Mouse (Mus musculus) limb, embryonic 14.5 days (tissue): ENCODE results near the gene Cfap299. TPM values are rescaled to one million over a fixed set of nuclear protein-coding genes. Genes with fewer than 3 reads are reported as not detected.

Experiments used
- ATAC-seq: fragments of 200-750 bp; cut with Nextera tagmentation; 2 replicates; pipeline ENCODE4 v1.8.0; 2017; ENCODE audit warnings: low read depth, moderate number of reproducible peaks, moderate TSS enrichment; ENCODE audit not compliant: low FRiP score
- DNase-seq: peaks from one replicate; pipeline ENCODE4 v3.0.0-alpha.2; 2015; ENCODE audit warnings: low spot score
- H3K27ac ChIP-seq: fragments of 300-500 bp; sonication (generic); replicated peaks from 2 replicates; pipeline ENCODE4 v1.5.1; 2014; ENCODE audit warnings: low read depth, mild to moderate bottlenecking, low read length, moderate library complexity, mixed read lengths
- H3K27me3 ChIP-seq: fragments of 300-500 bp; sonication (generic); 2 replicates; pipeline ENCODE4 v1.6.1; 2014; ENCODE audit warnings: low read length, mixed read lengths; ENCODE audit not compliant: control insufficient read depth, insufficient read depth
- H3K36me3 ChIP-seq: fragments of 300-500 bp; sonication (generic); 2 replicates; pipeline ENCODE4 v1.6.1; 2014; ENCODE audit warnings: mild to moderate bottlenecking, low read length, moderate library complexity, mixed read lengths; ENCODE audit not compliant: control insufficient read depth, insufficient read depth
- H3K4me1 ChIP-seq: fragments of 300-500 bp; sonication (generic); 2 replicates; pipeline ENCODE4 v1.6.1; 2014; ENCODE audit warnings: antibody characterized with exemption, low read length, mixed read lengths; ENCODE audit not compliant: control insufficient read depth, insufficient read depth
- H3K4me2 ChIP-seq: fragments of 300-500 bp; sonication (generic); replicated peaks from 2 replicates; pipeline ENCODE4 v1.6.1; 2014; ENCODE audit warnings: low read depth, mild to moderate bottlenecking, low read length, moderate library complexity; ENCODE audit not compliant: severe bottlenecking
- H3K4me3 ChIP-seq: fragments of 300-500 bp; sonication (generic); replicated peaks from 2 replicates; pipeline ENCODE4 v1.5.1; 2014; ENCODE audit warnings: low read length
- H3K9ac ChIP-seq: fragments of 300-500 bp; sonication (generic); 2 replicates; pipeline ENCODE4 v1.6.1; 2014; ENCODE audit warnings: mild to moderate bottlenecking, low read depth, low read length, moderate library complexity; ENCODE audit not compliant: severe bottlenecking
- H3K9me3 ChIP-seq: fragments of 300-500 bp; sonication (generic); 2 replicates; pipeline ENCODE4 v1.6.1; 2016; ENCODE audit warnings: low read length; ENCODE audit not compliant: control insufficient read depth
- POLR2A ChIP-seq: fragments of 200-500 bp; IDR thresholded peaks from 2 replicates; pipeline ENCODE4 v1.8.0; 2012; ENCODE audit warnings: inconsistent platforms, mild to moderate bottlenecking, moderate library complexity, borderline replicate concordance; ENCODE audit not compliant: insufficient read depth, insufficient read length; ENCODE audit errors: extremely low read depth
- WGBS: fragments of 180-500 bp; shearing (Covaris S2); extraction: QIAGEN DNeasy Blood & Tissue Kit; methylation state at CpG from one replicate; pipeline ENCODE4 v1.1.7; 2014; 5-methylcytosine and 5-hydroxymethylcytosine counted together
- polyA plus RNA-seq, 2 experiments: library from polyadenylated mRNA; depleted of rRNA in 1 of 2; stranded (reverse) in 1 of 2; unstranded in 1 of 2; fragments of >200 nt; fragmentation: Nextera tagmentation in 1 of 2; extraction: Ambion mirVana in 1 of 2; gene quantifications; 2 replicates each; pipeline versions ENCODE4 v1.2.1 to v1.2.3; 2012 to 2014

Gene Cfap299
- polyA plus RNA-seq, 2 experiments, result 0.15 to 0.74 TPM

GRCm38 (mm10) chr5:98363428-98363827 is 34.3 kb downstream of the Cfap299 start:
- TF ChIP-seq POLR2A, result no peak
- ATAC-seq (no peak), DNase-seq (no peak)
- no peak overlapping the region for H3K27ac ChIP-seq
- H3K9ac ChIP-seq, result no peak overlapping the region
- H3K4me3 ChIP-seq, result no peak overlapping the region
- H3K4me1 ChIP-seq, result no peaks in the 10 kb centered on the region
- 60% methylated on average over 8 of the region's 8 CpGs for WGBS
- H3K36me3 ChIP-seq, result no peaks in the 10 kb centered on the region
- no peak overlapping the region for H3K4me2 ChIP-seq
- no peaks in the 10 kb centered on the region for H3K27me3 ChIP-seq
- no peaks in the 10 kb centered on the region for H3K9me3 ChIP-seq

DNA sequence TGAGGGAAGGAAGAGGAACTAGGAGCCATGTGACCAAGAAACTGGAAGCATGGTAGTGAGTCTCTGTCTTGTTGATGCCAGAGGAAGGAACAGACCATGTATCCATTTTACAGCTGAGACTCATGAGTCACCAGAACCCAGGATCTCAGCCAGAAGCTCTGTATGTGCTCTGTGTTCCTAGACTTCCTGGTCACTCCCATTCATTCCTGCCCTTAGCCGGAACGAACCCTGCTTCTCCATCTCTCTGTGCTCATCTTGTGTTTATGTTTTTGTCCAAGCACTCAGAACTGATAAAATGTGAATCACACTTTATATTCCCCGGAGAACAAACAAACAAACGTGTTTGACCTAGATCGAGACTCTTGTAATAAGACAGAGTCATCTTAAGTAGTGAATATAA is 36.2 kb downstream of the Cfap299 start:
- H3K4me1 ChIP-seq, result no peaks in the 10 kb centered on the region
- no peaks in the 10 kb centered on the region for H3K9me3 ChIP-seq
- no peak overlapping the region for H3K27ac ChIP-seq
- no peak for ATAC-seq
- TF ChIP-seq POLR2A, result no peak
- no peaks in the 10 kb centered on the region for H3K27me3 ChIP-seq
- WGBS, result 89% methylated on average over 5 of the region's 5 CpGs
- H3K4me2 ChIP-seq, result no peak overlapping the region
- no peak overlapping the region for H3K4me3 ChIP-seq
- H3K9ac ChIP-seq, result no peak overlapping the region
- H3K36me3 ChIP-seq, result no peaks in the 10 kb centered on the region
- DNase-seq, result no peak

- Histone ChIP-seq H3K4me2 (no peak overlapping the region), H3K4me1 (no peaks in the 10 kb centered on the region), H3K27ac (no peak overlapping the region), H3K27me3 (no peaks in the 10 kb centered on the region), H3K9me3 (no peaks in the 10 kb centered on the region), H3K9ac (no peak overlapping the region), H3K36me3 (no peaks in the 10 kb centered on the region), H3K4me3 (no peak overlapping the region)
- DNase-seq, result no peak
- no peak for TF ChIP-seq POLR2A
- ATAC-seq, result no peak
- WGBS, result 8% methylated on average over 4 of the region's 4 CpGs
These were observed 39.7 kb downstream of the Cfap299 start for GRCm38 (mm10) chr5:98368822-98369221.

- ATAC-seq (no peak), DNase-seq (no peak)
- no peaks in the 10 kb centered on the region for H3K36me3 ChIP-seq
- H3K9ac ChIP-seq, result no peak overlapping the region
- no peak for TF ChIP-seq POLR2A
- 72% methylated on average over 7 of the region's 7 CpGs for WGBS
- no peak overlapping the region for H3K4me3 ChIP-seq
- H3K27me3 ChIP-seq, result no peaks in the 10 kb centered on the region
- no peak overlapping the region for H3K4me2 ChIP-seq
- no peaks in the 10 kb centered on the region for H3K4me1 ChIP-seq
- H3K27ac ChIP-seq, result no peak overlapping the region
- H3K9me3 ChIP-seq, result no peaks in the 10 kb centered on the region
These were observed 40.3 kb downstream of the Cfap299 start for GRCm38 (mm10) chr5:98369426-98369825.

GRCm38 (mm10) chr5:98376058-98376798 is 47.1 kb downstream of the Cfap299 start:
- no peaks in the 10 kb centered on the region for H3K27me3 ChIP-seq
- no peak overlapping the region for H3K27ac ChIP-seq
- 49% methylated on average over 8 of the region's 8 CpGs for WGBS
- no peak for TF ChIP-seq POLR2A
- ATAC-seq, result no peak
- no peak overlapping the region for H3K4me3 ChIP-seq
- H3K9ac ChIP-seq, result no peak overlapping the region
- H3K9me3 ChIP-seq, result no peaks in the 10 kb centered on the region
- H3K4me2 ChIP-seq, result no peak overlapping the region
- no peaks in the 10 kb centered on the region for H3K36me3 ChIP-seq
- DNase-seq, result no peak
- 0 out of 2 replicates have a peak, but pooled peaks cover 4% of the 10 kb centered on the region for H3K4me1 ChIP-seq
